Mouse (Mus musculus) ES-Bruce4 (cell line): ENCODE results near the gene Foxo1.

Experiments used
- CTCF ChIP-seq: IDR thresholded peaks from one replicate; pipeline ENCODE4 v1.8.1; 2011; ENCODE audit warnings: low read depth, low read length
- EP300 ChIP-seq: IDR thresholded peaks from 2 replicates; pipeline ENCODE4 v1.6.1; 2011; ENCODE audit warnings: low read depth, low read length; ENCODE audit not compliant: insufficient read depth
- POLR2A ChIP-seq: IDR thresholded peaks from one replicate; pipeline ENCODE4 v1.8.1; 2011; ENCODE audit warnings: low read length; ENCODE audit not compliant: insufficient read depth

- TF ChIP-seq CTCF (no peak), POLR2A (no peak), EP300 (no peak)
Measured at GRCm38 (mm10) chr3:52390766-52391665, 122.9 kb downstream of the Foxo1 start.
